Mouse (Mus musculus): ENCODE measurements around the gene Trim71. TPM values are rescaled to one million over a fixed set of nuclear protein-coding genes. Genes with fewer than 3 reads are reported as not detected.

Trim71 gene
- total RNA-seq, 2 experiments from 2014 or later = not detected

- DNase-seq = no peak
- intact Hi-C loops (cut with DNase I) = no loop called here
Observed at GRCm38 (mm10) chr9:114560141-114560540, 4.0 kb downstream of the Trim71 start.

- intact Hi-C loops (cut with DNase I) = no loop called here
- DNase-seq = no peak
Observed at GRCm38 (mm10) chr9:114557086-114557485, 7.1 kb downstream of the Trim71 start.

GRCm38 (mm10) chr9:114556276-114556855 is 7.8 kb downstream of the Trim71 start:
- intact Hi-C loops (cut with DNase I) = no loop called here
- DNase-seq = no peak

- no peak for DNase-seq
- intact Hi-C loops (cut with DNase I) = no loop called here
Observed at GRCm38 (mm10) chr9:114554355-114554979, 9.7 kb downstream of the Trim71 start.

- DNase-seq = no peak
- intact Hi-C loops (cut with DNase I) = no loop called here
Observed at GRCm38 (mm10) chr9:114553828-114554227, 10.3 kb downstream of the Trim71 start.

- intact Hi-C loops (cut with DNase I) = no loop called here
- DNase-seq = no peak
Observed at GRCm38 (mm10) chr9:114550033-114550432, 14.1 kb downstream of the Trim71 start.

- no peak for DNase-seq
- intact Hi-C loops (cut with DNase I) = no loop called here
Observed at GRCm38 (mm10) chr9:114549117-114549516, 15.1 kb downstream of the Trim71 start.

GRCm38 (mm10) chr9:114548496-114548895 is 15.7 kb downstream of the Trim71 start:
- DNase-seq = no peak
- intact Hi-C loops (cut with DNase I) = no loop called here

GRCm38 (mm10) chr9:114547643-114548077 is 16.5 kb downstream of the Trim71 start:
- intact Hi-C loops (cut with DNase I) = no loop called here
- no peak for DNase-seq

- intact Hi-C loops (cut with DNase I) = no loop called here
- DNase-seq = no peak
Observed at GRCm38 (mm10) chr9:114546765-114547164, 17.4 kb downstream of the Trim71 start.

GRCm38 (mm10) chr9:114544754-114545393 is 19.3 kb downstream of the Trim71 start:
- DNase-seq = no peak
- intact Hi-C loops (cut with DNase I) = no loop called here

GRCm38 (mm10) chr9:114543882-114544753 is 20.1 kb downstream of the Trim71 start:
- no peak for DNase-seq
- intact Hi-C loops (cut with DNase I) = no loop called here

- intact Hi-C loops (cut with DNase I) = no loop called here
- peak; percentile 34 to 42 for DNase-seq
Observed at GRCm38 (mm10) chr9:114541279-114541741, 22.9 kb downstream of the Trim71 start.

- intact Hi-C loops (cut with DNase I) = no loop called here
- no peak for DNase-seq
Observed at GRCm38 (mm10) chr9:114538996-114539563, 25.1 kb downstream of the Trim71 start.

GRCm38 (mm10) chr9:114536628-114537027 is 27.5 kb downstream of the Trim71 start:
- DNase-seq = no peak
- intact Hi-C loops (cut with DNase I) = no loop called here

GRCm38 (mm10) chr9:114534747-114535517 is 29.2 kb downstream of the Trim71 start:
- no peak for DNase-seq
- intact Hi-C loops (cut with DNase I) = no loop called here

- intact Hi-C loops (cut with DNase I) = no loop called here
- DNase-seq = no peak
Observed at GRCm38 (mm10) chr9:114533848-114534247, 30.3 kb downstream of the Trim71 start.

- intact Hi-C loops (cut with DNase I) = no loop called here
- DNase-seq = no peak
Observed at GRCm38 (mm10) chr9:114531276-114531675, 32.9 kb downstream of the Trim71 start.

GRCm38 (mm10) chr9:114528680-114529048 is 35.5 kb downstream of the Trim71 start:
- intact Hi-C loops (cut with DNase I) = no loop called here
- DNase-seq = peak; percentile 41 to 54
